Mouse (Mus musculus): Measurements from ENCODE around the gene Ttc16.

The Ttc16 gene

GRCm38 (mm10) chr2:32779131-32779530 is 3.7 kb upstream of the Ttc16 start:
- DNase-seq, result no peak

- no peak for DNase-seq
These were observed 2.6 kb upstream of the Ttc16 start for GRCm38 (mm10) chr2:32778081-32778480.

DNA sequence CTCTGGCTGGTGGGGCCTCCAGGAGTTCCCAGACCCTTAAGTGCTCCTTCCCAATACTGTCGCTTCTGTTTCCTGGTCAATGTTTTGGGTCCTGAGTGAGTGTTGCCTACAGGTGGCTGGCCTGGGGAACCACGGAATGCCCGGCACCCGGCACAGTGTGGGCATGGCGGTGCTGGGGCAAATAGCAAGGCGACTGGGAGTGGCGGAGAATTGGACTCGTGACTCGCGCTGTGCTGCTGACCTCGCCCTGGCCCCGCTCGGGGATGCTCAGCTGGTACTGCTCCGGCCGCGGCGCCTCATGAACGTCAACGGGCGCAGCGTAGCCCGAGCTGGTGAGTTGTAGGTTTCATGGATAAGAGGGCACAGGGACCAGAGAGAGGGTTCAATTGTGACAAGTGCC is 759 bp upstream of the Ttc16 start:
- DNase-seq, result no peak

GRCm38 (mm10) chr2:32772626-32773279 is 2.7 kb downstream of the Ttc16 start:
- no peak for DNase-seq

DNA sequence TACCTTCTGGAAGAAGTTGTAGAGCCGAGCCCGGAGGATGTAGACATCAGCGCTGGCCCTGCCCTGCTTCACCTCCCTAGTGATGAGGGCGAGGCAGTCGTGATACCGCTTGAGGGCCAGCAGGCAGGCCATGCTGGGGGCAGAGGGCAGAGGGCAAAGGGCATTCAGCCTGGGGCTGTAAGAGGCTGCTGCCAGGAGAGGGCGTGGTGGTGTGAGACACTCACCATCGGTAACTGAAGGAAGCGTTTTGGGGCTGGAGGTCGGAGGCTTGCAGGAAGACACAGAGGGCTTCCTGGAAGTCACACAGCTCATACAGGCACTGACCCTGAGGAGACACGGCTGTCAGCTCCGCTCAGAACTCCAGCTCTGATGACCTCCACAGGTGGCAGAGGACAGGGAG is 3.5 kb downstream of the Ttc16 start:
- no peak for DNase-seq

DNA sequence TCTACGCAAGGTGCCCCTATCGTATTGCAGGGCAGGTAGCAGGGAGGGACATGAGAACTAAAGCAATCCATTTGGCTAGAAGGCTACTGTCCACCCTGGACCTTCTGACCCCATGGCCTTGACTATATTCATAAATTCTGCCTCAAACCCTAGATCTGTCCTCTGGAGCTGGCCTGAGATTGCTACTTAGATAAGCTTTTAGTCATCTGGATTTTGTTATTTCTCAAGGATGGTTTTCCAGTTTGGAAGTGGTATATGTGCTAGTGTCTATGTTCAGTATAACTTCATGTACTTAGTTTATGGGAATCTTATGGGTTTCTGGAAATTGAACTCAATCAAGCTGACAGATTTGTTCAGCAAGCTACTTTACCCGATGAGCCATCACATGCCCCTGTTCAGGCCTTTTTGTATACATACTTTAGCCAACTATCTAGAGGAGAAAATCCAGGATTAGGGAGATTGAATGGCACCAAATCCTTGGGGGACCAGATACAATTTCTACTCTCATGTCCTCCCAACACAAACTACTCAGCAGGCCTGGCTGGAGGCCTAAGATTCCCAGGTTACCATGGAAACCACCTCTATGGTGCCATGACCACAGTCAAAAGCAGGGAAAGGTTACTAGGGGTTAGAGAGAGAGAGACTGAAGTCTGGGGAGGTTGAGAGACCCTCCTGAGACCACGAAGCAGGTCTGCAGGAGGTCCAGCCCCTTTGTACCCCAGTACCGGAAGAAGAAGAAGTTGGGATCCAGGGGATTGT is 5.9 kb downstream of the Ttc16 start:
- DNase-seq, result no peak

DNA sequence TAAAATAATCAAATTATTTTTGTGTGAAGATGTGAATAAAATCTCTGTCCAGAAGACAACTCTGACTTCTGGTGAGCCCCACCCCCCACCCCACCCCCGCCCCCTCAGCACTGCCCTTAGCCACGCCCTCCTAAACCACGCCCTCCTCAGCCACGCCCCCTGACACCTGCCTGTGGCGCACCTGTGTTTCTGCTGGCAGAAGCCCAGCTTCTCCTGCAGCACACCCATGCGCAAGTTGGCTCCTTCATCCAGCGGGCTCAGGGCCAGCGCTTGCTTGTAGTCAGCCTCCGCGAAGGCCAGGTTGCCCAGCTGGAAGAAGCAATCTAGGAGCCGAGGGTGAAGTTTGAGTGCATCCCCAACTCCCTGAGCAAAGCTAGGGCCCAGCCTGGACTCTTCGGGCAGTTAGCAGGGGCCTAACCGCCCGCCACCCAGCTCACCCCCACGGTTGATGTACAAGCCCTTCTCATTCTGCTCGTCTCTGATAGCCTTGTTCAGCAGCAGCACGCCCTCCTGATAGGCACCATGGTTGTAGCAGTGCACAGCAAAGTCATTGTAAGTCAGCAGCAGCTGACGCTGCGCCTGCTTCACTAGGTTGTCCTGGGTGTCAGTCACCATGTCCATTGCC is 6.7 kb downstream of the Ttc16 start:
- no peak for DNase-seq

DNA sequence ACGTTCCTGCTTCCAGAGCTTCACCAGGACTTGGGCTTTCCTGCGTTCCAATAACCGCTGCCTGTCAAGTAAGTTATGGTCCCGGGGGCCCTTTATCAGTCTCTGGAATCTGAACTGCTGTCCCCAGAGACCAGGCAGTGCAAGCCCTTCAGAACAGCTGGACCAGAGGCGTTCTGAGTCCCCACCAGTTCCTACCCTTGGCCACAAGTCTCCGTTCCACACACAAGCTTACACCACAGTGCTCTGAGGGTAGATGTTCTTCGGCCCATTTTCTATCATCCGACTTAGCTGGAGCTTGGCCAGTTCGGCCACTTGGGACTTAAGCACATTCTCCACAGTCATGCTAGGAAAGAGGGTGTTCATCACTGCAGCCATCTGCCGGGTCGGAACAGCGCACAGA is 8.2 kb downstream of the Ttc16 start:
- DNase-seq, result no peak

DNA sequence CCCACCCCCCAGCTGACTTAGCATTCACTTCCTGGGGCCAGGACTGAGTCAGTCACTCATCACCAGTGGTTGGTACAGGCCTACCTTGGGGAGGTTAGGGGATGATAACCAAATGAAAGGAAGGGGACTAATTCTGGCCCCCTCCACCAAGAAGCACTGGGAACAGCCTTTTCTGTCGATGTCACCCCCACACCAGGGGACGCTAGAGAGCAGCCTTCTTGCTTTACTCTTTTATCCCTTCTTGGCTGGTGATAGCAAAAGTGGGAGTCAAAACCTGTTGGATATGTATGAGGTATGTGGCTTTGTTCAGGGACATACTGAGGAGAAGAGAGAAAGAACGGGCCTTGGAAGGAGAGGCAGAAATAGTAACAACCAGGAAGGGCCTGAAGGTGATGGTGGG is 12.1 kb downstream of the Ttc16 start:
- DNase-seq, result no peak

DNA sequence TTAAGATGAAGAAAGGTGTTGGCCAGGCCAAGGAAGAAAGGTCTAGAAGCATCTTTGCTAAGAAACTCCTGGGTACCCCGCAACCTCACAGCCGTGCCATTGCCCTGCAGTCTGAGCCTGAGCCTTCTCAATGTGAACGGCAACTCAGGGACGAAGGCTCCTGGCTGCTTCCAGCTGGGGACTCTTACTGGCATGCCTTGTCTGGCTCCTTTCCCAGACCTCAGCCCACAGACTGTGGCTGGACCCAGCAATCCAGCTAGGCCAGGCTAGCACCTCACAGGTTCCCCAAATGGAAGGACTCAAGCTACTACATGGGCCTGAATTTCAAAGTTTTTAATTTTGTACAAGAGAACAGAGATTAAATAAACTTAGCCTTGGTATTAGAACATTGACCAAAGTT is 13.6 kb downstream of the Ttc16 start:
- DNase-seq, result no peak

DNA sequence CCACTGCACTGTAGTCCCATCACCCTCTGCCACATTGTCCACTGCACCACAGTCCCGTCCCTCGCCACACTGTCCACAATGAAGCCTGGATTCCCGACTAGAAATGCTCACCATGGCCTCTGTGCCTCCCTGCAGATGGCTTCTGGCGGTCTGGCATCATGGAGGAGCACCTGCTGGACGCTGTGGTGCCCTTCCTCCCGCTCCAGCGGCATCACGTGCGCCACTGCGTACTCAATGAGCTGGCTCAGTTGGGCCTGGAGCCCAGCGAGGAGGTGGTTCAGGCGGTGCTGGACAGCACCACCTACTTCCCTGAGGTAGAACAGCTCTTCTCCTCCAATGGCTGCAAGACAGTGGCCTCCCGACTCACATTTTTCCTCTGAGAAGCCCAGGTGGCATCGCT is 14.1 kb downstream of the Ttc16 start:
- no peak for DNase-seq

DNA sequence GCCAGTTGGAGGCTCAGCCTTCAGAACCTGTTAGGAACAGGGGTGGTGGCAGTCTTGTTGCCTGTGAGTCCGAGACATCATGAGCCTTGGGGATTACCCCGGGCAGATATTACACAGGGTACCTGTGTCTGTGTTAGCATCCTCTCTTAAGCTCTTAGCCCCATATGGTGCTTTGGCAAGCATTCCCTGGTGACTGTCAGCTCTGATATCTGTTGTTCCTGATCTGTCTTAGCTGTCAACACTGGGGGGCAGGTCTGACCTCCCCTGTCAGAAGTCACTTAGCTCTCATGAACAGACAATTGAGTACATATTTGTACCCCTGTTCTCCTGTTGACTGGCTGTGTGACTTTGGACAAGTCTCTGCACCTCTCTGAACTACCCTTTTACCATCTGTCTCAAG is 16.4 kb downstream of the Ttc16 start:
- DNase-seq, result no peak

DNA sequence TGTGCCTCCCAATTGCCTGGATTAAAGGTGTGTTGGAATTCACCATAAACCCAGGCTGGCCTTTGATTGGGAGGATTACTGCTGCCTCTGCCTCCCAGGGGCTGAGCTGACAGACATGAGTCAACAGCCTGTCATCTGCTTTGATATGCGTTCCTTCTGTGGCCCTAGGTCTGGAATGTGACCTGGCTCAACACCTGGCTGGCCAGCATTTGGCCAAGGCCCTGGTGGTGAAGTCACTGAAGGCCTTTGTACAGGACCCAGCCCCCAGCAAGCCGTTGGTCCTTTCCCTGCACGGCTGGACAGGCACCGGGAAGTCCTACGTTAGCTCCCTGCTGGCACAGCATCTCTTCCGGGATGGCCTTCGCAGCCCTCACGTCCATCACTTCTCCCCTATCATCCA is 16.9 kb downstream of the Ttc16 start:
- DNase-seq, result no peak

DNA sequence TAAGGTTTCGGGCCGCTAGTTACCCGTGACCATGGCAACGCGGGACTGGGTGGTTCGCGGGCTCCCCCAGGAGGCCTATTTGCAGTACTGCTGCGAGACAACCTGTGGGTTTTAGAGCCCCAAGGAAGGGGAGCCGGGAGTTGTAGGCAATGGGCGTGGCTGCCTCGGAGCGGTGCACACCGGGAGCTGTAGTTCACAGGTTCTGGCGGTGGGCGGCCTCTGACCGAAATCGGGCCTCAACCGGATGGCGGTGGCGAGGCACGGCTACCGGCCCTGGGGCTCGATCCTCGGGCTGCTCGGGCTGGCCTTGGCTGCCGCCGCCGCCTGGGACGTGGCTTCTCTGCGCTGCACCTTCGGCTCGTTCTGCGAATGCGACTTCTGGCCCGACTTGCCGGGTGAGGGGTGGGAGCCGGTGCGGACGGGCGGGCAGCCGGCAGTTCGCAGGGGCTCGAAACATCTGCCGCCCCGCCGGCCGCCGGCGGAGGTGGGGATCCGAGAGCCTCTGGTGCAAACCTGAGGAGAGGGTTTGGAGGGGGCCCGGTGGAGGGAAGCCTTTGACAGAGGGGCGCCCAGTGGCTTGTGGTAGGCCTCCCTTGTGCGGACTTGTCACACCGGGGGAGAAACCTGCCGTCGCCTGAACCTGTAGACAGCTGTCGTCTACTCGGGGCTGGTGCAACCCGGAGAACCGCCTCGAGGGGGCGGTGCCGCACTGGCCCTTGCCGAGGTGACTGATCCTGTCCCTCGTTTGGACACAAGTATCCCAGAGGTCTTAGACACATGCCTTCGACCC is 18.2 kb downstream of the Ttc16 start, which contains the start of gene Tor2a:
Gene Tor2a, plus strand, starts transcription at position 179 of the 790 bp plus-strand sequence.
- peak; percentile 97 for DNase-seq

DNA sequence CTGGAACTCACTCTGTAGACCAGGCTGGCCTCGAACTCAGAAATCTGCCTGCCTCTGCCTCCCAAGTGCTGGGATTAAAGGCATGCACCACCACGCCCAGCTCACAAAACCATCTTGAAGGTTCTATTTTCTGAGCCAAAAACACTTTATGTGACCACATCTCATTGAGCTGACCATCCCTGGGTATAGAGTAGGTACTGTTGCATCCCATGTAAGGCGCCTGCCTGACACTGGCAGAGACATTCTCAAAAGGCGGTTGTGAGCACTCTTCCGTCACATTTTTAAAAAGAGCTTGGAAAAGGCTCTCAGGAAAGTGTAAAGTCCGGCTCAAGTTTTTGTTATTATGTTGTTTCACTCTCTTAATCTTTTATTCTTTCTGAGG is 18.8 kb downstream of the Ttc16 start:
- DNase-seq, result no peak

DNA sequence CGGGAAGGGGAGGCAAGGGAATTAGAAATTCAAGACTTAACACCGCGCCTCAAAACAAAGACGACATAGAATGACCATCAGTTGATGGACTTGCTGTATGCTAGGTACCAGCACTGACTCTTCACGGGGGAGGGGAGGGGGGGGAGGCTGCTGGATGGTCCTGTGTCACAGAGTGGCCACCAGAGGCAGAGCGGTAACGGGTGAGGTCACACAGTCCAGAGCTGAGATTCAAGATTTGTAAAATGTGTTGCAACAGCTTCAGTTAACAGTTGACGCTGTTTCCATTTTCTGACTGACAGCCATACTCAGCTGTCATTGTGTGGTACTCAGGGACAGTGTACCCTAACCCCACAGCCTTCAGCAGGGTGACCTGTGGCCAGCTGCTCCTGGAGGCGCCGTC is 23.3 kb downstream of the Ttc16 start:
- DNase-seq, result no peak

DNA sequence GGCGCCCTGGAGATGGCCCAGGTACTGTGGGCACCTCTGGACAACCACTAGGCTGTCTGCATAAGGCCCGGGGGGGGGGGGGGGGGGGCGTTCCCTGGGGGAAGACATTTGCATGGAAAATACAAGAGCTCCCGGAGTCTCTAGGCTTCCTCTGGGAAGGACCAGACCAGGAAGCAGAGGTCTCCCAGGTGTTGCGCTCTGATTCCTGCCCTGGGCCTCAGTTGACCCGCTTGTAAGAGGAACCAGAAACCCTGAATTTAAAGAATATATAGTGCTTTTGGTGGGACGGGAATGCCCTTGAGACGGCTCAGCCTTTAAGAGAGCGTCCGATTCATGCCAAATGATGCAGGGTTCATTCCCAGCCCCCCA is 23.8 kb downstream of the Ttc16 start:
- no peak for DNase-seq

GRCm38 (mm10) chr2:32750887-32751664 is 24.4 kb downstream of the Ttc16 start:
- DNase-seq, result no peak

DNA sequence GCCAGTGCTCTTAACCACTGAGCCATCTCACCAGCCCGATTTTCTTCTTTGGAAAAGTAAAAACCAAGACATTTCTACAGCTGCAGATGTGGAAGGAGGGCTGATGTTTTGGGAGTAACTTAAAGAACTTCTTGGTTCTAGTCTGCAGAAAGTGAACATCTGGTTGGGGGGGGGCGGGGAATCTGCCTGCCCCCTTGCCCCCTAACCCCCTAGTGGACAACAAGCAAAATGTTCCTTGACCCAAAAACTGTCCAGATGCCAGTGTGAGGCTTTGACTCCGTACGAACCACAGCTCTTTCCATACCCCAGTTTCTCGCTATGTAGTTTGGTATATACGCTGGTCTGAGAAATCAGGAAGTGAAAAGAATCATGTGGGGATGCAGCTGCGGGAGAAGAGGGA is 25.2 kb downstream of the Ttc16 start:
- no peak for DNase-seq

DNA sequence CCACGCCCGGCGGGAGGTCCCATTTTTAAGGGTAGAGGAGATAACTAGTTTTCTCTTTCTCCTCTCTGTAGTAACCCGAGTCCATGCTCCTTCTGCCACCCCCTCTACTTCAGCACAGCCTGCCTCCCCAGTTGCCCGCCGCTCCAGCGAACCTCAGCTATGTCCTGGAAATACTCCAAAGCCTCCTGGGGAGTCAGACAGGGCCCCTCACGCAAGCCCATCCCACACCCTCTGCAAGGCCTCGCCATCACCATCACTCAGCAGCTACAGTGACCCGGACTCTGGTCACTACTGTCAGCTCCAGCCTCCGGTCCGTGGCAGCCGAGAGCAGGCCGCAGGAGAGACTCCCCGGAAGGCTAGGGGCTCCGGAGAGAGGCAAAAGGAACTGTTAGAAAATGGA is 26.4 kb downstream of the Ttc16 start:
- DNase-seq, result no peak

GRCm38 (mm10) chr2:32744272-32744982 is 31.0 kb downstream of the Ttc16 start:
- DNase-seq, result no peak

- peak; percentile 80 for DNase-seq
These were observed 33.3 kb downstream of the Ttc16 start for GRCm38 (mm10) chr2:32742173-32742531.
